Mouse (Mus musculus) activated CD4-positive, CD25-positive, alpha-beta regulatory T cell, adult 4 months (primary cell): ENCODE results near the gene Nnmt. TPM values are rescaled to one million over a fixed set of nuclear protein-coding genes. Genes with fewer than 3 reads are reported as not detected.

Experiments used
- ATAC-seq: one replicate; pipeline ENCODE4 v1.8.0; 2017
- polyA plus RNA-seq, 2 experiments: library from polyadenylated mRNA; unstranded; fragments of 100-300 nt; shearing (Covaris generic); gene quantifications; one replicate each; pipeline ENCODE4 v1.2.1; 2017

The Nnmt gene
- polyA plus RNA-seq, result not detected

DNA sequence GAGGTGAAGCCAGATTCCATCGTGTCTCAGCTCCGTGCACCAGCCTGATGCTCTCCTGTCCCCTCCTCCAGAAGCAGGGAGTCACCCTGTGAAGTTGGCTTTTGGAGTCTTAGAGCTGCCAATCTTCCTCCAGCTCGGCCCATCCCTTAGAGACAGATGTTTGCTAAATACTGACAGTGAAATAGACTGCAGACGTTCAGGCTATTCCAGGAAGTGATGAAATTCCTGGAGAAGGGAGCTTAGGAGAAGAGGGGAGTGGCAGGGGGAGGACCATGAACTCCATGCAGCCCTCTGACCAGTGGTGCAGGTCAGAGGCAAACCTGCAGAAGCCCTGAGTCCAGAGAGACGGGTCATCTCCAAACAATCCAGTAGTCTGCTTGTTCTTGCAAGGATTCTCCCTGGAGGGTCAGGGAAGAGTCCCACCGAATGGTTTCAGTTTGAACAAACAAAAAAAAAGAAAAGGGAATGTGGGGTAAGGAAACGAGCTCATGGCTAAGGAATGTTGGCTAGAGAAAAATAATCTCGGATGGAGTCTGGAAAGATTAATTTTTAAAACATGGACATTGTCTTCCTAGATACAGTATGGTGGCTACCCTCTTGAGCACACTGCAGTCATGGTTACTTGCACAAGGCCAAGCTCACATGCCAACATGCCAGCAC, at the start of gene Nnmt:
Gene Nnmt (minus strand): TSS at position 215 of the 660 bp plus-strand sequence.
- no peak for ATAC-seq

DNA sequence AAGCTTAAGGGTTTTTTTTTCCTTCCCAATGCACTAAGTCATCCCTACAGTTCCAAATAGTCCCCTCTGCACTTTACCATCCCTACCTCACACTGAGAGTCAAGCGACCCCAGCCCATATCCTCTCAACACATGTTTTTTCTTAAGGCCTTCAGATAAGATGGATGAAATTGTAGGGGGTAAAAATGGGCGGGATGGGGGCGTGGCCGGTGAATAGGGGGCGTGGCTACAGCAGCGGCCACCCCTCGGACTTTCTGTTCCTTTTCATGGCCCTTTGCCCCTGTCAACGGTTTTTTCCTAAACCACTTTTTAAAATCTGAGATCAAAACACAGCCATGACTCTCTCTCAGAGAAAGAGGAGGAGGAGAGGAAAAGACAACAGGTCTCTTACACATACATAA, 49.8 kb upstream of the Nnmt start:
- ATAC-seq, result no peak

DNA sequence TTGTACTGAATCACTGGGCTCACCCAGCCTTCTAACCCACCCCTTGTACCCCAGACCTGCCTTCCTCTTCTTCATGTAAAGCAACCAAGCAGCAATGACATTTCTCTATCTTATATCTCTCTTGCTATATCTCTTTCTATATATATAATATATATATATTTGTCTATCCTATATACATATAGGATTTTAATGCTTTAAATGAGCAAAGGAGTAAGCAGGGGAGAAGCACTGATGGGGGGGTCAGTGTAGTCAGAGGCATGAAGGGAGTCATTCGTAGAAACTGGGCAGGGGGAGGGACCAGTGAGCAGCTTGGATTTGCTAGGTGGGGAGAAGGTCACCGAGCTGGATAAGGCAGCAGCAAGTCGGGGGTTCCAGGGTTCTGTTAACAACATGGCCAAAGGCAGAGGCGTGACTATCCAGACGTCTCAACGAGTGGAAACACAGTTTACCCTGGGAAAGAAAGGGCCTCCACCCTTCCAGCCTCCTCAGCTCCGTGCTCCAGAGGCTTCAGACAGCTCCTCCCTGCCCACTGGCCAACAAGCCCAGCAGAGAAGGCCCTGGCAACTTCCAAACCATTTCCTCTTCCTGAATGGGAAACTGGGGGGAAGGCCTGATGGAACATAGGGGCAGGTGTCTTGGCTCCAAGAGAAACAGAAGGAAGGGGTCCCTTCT, 48.6 kb upstream of the Nnmt start:
- no peak for ATAC-seq

DNA sequence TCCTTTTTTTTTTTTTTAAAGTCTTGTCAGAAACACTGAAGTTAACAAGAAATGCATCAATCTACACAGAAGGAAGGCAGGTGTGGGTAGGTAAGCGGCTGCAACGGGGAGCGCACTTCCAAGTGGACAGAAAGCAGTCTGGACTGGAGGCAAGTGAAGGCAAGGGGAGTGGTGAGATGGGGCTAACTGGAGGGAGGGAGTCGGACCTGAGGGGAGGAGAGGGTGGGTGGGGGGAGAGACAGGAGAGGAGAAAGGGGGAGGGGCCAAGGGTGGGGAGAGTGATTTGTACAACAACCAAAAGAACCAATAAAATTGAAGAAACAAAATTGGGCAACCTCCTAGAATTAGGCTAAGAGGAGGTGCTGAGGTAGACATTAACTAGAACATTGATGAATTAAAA, 47.1 kb upstream of the Nnmt start:
- ATAC-seq, result no peak

DNA sequence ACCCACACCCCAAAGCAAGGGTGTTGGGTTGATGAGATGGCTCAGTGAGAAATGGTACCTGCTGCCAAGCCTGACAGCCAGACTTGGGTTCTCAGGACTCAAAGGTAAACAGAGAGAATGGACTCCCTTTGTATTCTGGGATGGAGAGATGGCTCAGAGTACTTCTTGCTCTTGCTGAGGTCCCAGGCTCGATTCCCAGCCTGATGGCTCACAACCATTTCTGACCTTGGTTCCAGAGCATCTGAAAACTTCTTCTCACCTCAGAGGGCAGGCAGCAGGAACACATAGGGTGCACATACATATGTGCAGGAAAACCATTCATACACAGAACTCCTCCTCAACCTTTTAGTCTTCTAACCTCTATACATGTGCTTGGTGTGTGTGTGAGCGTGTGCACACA, 45.9 kb upstream of the Nnmt start:
- no peak for ATAC-seq

DNA sequence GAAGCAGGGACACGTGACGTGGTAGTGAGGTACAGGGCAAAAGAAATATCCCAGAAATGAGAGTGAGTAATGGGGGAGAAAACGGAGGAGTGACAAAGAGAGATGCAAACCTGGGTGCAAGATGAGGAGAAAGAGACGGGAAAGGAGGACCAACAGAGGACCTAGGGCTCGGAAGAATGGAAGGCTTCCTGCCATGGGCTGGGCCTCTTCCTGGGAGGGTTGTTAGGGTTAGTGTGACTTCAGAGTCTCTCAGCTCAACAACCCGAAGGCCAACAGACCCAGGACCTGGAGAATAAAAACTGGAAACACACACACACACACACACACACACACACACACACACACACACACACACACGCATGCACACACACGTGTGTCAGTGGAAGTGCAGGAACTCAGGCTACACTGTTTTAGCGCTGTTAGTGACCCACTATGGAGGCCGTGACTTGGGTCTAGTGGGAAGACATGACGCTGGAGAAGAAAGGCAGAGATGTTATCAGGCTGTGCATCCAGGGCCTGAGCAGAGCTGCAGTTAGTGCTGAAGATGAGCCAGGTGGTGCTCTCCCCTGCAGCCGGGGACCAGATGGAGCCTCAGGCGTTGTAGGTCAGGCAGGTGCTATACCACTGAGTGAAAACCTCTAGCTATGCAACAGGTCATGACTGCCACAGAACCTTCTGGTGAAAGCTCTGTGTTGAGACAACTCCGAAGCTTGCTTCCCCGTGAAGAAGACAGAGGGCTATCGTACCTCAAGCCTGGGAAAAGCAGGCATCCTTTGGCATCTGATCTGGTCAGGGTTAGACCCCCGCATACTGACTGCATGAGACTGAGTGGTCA, 45.1 kb upstream of the Nnmt start:
- ATAC-seq, result no peak

DNA sequence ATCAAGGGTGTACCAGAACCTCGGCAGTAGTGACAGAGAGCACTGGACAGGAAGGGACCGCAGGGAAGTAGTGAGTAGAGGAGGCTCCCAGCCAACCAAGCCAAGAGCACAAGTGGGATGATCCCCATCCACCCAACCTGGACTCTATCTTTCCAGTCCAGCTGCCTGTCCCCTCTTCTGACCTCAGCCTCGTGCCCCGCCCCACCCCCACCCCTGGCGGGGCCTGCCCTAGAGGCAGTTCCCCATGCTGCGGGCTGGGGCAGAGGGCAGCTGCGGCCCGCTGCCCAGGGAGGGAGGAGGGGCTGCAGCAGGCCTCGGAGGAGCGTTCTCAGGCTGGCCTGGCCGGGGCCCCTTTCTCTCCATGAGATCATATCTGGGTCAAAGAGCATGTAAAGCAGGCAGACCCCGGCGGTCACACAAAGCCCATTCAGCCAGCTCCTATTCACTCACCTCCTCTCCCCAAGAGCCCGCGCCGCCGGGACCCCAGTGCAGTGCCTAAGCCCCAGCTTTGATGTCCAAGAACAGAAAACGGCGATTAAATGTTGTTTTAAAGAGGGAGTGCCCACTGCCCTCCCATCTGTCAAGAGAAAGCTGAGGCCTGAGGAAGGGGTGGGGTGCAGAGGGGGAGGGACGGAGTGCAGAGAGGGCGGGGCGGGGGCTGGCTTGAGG, 44.3 kb upstream of the Nnmt start:
- no peak for ATAC-seq

DNA sequence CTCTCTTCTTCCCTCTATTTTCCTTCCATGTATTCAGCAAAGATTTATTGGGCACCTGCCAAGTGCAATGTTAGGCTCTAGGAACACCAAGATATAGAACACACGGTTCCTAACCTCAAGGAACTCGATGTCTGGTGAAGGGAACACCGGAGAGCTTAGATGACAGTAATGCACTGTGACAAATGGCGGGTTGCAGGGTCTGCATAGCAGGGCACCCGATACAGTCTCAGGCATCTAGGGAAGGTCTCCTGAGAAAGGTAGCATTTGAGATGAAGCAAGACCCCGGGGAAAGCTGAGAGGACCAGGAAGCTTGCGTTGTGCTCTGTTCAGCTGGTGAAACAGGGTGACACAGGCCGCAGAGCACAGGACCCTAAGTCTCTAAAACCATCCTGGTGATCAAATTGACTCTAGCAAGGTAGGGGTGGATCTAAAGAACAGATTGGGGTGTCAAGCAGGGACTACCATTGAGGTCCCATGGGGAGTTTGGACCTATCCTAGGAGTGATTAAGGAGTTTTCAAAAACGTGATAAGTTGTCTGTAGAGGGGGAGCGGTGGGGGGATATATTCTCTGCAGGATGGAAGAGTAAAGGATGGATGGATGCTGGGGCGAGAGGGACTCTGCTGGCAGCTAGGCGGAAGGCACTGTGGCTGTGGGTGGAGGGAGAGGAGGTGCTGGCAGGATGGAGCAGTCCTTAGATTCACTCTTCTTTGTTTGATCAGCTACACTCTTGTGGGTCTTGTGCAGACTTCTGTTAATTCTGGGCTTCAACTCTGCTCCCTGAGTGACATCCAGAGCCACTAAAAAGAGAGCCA, 43.5 kb upstream of the Nnmt start:
- no peak for ATAC-seq

DNA sequence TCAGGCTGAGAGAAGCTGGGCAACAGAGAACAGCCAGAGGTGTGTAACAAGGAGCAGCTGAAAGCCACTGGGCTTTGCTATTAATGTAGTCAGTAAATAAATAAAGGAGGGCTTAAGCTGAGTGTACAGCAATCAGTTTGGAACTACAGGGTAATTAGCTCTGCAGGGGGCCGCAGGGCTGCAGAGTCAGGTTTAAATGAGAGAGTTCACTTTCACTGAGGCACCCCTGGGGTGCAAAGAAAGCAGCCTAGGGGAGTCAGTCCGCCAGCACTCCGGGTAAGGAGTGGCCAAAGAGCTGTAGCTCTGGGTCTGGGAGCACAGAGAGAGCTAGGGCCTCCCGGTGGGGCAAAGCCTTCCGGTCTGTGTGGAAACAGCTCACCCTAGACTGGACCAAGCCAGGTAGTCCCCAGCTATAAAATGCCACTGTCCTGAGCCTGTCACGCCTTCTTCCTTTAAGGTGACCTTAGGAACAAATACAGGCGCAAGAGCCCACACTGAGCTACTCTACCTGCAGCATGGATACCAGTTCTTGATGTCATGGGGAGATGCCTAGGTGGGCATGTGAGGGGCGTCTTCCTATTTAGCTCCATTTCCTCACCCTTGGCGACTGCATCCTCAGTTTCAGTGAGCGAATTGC, 42.8 kb upstream of the Nnmt start:
- ATAC-seq, result no peak

DNA sequence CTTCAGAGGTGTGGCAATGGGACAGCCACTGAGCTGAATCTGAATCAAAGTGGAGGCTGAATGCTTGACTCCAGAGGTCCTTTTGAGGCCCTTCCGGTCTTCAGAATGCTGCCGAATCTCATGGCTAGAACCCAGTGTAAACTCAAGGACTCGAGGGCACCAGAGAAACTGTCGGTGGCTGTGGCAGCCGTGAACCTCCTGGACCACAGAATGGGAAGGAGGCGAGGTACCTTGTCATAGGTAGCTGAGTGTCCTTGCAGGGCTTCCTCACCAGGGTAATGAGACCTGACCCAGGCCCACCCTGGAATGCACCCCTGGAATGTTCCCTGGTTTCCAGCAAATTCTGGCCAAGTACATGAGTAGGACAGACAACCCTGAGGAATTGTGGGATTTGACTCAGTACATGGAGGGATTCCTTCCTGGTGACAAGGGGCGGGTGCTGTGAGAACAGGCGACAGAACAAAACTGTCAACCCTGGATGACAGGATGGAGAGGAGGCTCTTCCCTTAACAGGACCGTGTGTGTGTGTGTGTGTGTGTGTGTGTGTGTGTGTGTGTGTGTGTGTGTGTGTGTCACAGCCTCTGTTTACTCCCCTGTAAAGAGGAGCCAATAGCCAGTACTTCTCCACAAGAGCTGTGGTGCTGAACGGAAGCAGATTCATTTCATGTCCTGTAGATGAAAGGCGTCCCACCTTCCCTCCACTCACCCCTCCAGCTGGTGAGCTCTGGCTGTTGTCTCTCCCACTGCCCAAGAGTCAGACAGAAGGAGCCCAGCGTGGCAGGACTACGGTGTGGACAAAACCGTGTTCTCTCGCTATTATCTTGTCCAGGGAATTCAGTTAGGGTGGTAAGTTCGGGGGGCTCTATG, 42.1 kb upstream of the Nnmt start:
- ATAC-seq, result no peak

DNA sequence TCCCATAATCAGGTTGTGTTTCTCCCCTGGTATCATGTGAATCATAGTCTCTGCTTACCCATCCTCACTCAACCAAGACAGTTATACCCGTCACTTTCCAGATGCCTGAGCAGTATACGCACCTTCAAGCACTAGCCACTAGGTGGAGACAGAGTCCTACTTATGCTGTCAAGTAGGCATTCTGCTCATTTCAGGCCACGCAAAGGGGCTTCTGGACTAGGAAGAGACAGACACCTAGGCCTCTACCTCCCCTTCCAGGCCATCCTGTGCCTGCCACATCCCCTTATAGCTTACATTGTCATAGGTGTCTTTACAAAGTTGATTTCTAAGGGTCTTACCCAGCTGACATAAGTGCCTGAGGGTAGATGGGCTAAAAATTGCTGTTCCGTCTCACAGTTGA, 41.3 kb upstream of the Nnmt start:
- ATAC-seq, result no peak

DNA sequence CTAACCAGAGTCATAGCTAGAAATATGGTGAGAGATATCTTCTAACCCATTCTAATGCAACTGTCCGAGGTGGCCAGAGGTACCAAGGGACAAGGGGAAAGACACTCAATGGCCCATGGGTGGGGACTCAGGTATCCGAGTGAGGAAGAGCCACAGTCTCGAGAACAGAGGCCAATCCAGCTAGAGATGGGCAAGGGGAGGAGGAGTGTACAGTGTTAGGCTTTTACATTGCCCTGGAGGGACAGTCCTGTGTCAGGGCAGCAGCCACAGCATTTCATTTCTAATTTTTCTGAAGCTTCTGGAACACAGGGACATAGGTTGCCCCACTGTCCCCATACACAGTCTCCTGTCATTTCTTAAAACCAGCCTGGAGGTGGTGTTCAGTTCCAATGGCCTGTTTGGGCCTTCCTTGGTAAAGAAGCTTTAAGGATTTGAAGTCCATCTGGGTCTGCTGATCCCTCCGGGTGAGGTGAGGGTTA, 40.7 kb upstream of the Nnmt start:
- no peak for ATAC-seq

DNA sequence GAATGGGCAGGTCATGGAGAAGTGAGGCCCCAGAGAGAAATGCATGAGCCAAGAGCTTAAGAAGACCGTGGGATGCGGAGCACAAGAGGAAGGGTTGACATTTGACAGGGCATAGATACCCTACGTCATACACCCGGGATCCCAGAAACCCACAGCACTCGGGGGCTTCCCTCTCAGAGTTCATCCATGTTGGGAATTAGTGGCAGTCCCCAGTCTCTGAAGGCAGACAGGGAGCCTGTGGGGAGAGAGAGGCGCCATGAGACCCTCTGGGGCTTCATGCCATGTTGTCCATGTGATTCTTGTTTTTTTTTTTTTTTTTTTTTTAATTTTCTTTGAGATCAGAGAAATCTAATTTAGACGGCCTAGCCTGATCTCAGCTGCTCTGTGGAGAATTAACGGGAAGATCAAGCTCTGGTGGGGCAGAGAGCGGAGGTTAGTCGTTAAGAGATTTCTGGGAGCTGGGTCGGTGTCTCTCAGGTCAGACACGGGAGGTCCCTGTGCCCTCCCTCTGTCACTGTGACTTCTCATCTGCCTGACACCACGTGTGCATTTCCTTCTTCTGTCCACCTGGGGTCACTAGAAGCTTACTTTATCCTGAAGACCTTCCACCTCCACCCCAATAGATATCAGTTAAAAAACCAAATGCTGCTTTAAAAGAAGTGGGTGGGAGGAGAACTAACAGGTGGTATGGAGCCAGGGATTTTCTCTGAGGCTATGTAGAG, 40.1 kb upstream of the Nnmt start:
- ATAC-seq, result no peak

DNA sequence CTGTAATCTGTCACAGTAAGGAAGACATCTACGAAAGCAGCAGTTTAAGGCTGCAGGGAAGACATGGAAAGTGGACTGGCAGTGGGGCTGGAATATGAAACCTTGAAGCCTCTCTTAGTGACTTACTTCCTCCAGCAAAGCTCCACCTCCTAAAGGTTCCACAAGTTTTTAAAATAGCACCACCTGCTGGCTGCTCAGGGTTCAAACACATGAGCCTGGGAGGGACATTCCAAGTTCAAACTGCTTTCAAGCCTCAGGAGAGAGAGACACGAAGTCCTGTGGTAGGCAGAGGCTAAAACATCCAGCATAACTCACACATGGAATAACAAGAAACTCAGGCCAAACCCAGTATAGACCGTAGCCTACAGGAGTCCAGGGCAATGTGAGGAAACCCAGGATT, 39.4 kb upstream of the Nnmt start:
- no peak for ATAC-seq

DNA sequence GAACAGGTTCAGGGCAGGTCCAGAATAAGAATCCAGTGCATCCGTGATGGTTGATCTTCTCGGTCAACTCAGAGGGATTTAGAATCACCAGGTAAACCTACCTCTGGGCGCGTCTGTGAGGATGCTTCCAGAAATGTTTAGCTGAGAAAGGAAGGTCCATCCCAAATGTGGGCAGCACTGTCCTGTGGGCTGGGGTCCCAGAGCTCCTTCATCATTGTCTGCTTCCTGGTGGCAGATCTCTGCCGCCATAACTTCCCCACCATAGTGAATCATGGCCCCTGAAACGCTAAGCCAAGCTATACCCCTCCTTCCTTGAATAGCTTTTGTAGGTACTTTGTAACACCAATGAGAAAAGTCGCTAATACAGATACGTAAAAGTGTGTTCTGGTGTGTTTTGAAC, 36.7 kb upstream of the Nnmt start:
- ATAC-seq, result no peak

DNA sequence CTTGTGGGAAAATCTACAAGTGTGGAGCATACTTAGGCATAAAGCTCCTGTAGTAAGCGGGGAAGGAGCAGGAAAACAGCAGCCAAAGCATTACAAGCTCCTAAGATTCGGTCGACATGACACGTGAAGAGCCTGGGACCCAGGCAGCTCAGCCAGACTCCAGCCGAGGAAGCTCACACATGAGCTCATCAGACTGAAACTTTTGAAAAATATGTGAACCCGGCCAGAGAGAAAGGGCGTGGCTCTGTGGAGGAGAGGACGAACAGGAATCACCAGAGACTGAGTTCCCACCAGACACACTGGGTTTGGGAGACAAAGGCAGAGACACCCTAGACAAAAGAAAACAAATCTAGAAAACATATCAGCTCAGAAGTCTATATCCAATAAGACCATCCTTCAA, 35.9 kb upstream of the Nnmt start:
- ATAC-seq, result no peak

DNA sequence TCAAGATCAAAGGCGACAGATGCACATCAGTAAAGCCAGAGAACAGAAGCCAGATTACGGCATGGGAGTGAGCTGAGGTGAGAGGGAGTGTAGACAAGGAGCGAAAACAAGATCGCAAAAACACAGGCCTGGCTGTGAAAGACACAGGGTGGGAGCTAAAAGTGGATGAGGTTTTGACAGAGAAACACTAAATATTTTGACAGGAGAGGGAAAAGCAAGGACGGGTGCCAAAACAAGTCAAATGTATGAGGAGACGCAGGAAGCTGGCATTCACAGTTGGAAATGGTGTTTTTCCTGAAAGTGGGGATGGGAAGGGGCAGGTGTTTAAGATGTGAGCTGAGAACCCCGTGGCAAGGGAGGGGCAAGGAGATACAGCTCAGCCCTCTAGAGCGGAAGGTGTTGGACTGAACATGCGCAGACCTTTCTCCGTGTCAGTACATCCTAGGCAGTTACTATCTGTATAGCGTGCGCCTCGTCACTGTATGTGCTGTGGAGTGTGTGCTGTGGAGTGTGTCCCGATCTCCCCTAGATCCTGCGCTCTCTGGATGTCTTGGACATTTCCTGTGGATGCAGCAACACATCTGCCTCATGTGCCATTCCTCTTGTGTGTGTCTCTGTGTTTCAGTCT, 33.3 kb upstream of the Nnmt start:
- ATAC-seq, result no peak

DNA sequence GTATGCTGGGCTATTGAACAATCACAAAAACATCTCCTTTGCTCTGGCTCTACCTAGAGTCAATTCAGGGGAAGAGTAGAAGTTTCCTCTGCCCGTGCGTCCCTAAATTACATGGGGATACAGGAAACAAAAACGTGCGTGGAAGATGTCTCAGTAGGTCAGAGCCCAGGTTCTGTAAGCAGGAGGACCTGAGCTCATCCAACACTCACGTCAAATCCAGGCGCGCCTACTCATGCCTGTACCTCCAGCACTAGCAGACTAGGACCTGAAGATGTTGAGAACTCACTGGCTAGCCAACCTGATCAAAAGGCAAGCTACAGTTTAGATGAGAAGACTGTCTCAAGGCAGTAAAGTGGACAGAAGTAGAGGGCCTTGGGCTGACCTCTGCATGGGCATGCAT, 32.2 kb upstream of the Nnmt start:
- no peak for ATAC-seq

DNA sequence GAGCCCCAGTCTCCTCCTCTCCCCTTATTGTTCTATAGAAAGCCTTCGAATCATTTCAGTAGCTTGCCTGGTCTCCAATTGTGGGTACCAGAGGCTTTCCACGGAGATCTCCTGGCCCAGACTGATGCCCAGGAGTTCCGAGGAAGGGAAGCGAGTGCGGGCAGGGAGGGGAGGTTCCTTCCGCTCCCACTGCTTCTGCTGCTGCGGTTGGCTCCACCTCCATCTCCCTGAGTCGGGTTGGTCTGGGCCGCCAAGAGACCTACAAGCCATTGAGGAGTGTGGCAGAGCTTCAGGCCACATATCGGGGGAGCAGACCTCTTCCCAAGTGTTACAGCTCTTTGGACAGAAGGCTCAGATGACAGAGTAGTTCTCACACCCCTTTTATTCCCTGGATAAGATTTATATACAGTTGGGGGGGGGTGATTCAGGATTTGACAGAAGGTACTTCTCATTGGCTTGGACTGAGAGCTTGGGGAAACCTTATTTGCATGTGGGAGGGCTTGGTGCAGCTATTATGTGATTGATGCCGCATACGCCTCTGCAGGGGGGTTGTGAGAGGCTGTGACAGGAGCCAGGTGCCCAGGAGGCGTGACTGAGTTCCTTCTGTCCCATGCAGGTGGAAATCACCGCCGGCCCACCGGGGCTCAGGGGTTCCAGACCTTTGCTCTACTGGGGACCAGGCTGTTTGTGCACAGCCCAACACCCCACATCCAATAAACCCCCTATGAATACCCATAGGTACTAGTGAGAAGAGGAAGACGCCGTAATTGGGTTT, 30.8 kb upstream of the Nnmt start:
- ATAC-seq, result no peak
